Mouse (Mus musculus): ENCODE measurements around the gene Kirrel2. TPM values are rescaled to one million over a fixed set of nuclear protein-coding genes. Genes with fewer than 3 reads are reported as not detected.

Kirrel2 gene
- not detected for polyA plus RNA-seq (2014; fragmentation: Illumina TruSeq; extraction: RNeasy Lipid Tissue Mini Kit (QIAGEN cat#74804); ENCODE audit: insufficient read depth, low read depth, low replicate concordance)

GRCm38 (mm10) chr7:30457629-30458330 lies at the start of gene Kirrel2, which contains the start of gene Nphs1:
Gene Kirrel2, minus strand, starts transcription at chr7:30457690.
Gene Nphs1, plus strand, starts transcription at chr7:30458315.

DNA sequence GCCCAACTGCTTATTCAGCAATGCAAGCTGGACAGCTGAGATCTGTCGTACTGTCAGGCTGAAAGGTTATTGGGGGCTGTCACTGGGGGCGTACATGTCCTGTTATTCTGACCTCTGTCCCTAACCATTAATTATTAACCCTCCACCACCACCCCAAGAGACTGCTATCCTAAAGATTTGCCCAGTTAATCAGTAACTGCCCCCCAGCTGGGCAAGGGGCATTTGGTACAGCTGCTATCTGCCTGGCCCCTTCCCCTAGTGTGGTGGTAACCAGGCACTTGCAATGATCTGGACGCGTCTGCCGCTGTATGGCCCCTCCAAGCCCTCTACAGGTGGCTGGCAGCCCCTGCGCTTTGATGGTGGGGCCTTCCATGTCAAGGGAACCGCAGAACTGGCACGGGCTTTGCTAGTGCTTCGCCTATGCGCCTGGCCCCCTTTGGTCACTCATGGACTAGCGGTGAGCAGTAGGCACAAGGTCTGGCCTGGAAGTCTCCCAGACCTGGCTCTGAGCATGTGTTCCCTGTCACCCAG lies 36.0 kb upstream of the Kirrel2 start, which contains the start of gene Prodh2:
Prodh2 (plus strand) TSS at position 222 of the 531 bp plus-strand sequence.

GRCm38 (mm10) chr7:30444971-30445751 lies 12.3 kb downstream of the Kirrel2 start, which contains the start of gene Aplp1:
Gene Aplp1, minus strand, starts transcription at chr7:30445535.

GRCm38 (mm10) chr7:30421175-30421889 lies 36.2 kb downstream of the Kirrel2 start, which contains the start of gene Nfkbid:
Gene Nfkbid, plus strand, starts transcription at chr7:30421732.

DNA sequence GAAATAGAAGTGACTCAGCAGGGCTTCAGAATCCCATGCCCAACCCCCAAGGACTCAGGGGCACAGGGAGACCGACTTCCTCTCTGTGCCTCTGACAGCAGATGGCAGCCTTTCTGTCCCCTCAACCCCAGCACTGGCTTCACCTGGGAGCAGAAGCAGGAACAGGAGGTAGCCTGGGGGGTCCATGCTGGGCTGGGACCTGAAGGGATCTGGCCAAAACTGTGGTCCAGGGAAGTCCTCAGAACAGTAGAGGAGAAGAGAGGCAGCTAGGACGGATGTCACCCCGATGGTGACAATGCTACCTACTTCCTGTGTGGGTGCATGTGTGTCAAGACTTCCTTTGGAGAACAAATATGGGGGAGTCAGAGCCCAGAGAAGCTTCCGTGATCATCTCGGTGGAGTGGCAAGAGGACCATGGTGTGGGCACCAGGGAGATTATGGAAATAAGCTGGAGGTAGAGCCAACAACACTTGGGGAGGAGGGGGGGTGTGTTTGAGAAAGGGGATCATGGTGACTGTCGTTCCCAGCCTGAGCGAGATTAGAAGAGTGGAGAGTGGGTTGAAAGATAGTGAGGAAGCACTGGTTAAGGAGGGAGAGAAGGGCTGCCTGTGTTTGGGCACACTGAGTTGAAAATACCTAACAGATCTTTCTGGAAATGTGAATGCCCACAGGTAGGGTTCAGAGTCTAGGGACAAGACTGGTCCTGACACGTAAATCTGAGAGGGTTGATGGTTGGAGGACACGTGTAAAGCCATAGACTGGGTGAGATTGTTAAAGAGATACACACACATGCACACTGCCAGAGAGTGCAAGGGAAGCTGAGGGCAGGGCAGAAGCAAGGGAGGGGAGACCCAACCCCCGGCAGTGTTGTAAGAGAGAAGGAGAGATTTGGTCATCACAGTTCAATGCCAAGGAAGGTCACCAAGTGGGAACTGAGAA lies 37.7 kb downstream of the Kirrel2 start, which contains the start of gene Hcst:
Hcst (minus strand) TSS at position 294 of the 939 bp plus-strand sequence.

DNA sequence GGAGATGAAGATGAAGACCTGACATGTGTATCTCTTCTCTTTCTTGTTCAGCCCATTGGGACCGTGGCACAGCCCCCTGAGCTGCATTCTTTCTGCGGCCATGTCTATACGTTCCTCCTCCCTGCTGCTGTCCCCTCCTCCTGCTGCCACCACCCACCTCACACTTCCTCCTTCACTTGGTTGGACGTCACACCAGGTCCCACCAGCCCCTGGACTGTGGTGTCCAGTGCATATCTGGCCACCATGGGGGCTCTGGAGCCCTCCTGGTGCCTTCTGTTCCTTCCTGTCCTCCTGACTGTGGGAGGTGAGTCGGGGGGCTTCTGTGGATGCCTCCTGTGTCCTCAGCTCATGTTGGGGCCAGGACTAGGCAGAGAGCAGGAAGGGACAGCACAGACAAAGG lies 43.9 kb downstream of the Kirrel2 start, which contains the start of gene Tyrobp:
Tyrobp (plus strand) TSS at position 165 of the 400 bp plus-strand sequence.

Other genes with a start within 250 kb of the Kirrel2 start
- 84.4 TPM for gene Polr2i, start 225.7 kb downstream of the Kirrel2 start, polyA plus RNA-seq (2014; fragmentation: Illumina TruSeq; extraction: RNeasy Lipid Tissue Mini Kit (QIAGEN cat#74804); ENCODE audit: insufficient read depth, low read depth, low replicate concordance)
- gene Tbcb, start 225.4 kb downstream of the Kirrel2 start, polyA plus RNA-seq (2014; fragmentation: Illumina TruSeq; extraction: RNeasy Lipid Tissue Mini Kit (QIAGEN cat#74804); ENCODE audit: insufficient read depth, low read depth, low replicate concordance), result 83.5 TPM
- gene Ovol3, start 222.0 kb downstream of the Kirrel2 start, polyA plus RNA-seq (2014; fragmentation: Illumina TruSeq; extraction: RNeasy Lipid Tissue Mini Kit (QIAGEN cat#74804); ENCODE audit: insufficient read depth, low read depth, low replicate concordance), result not detected
- not detected for gene Thap8, start 177.6 kb downstream of the Kirrel2 start, polyA plus RNA-seq (2014; fragmentation: Illumina TruSeq; extraction: RNeasy Lipid Tissue Mini Kit (QIAGEN cat#74804); ENCODE audit: insufficient read depth, low read depth, low replicate concordance)
- 3.4 TPM for gene Wdr62, start 177.3 kb downstream of the Kirrel2 start, polyA plus RNA-seq (2014; fragmentation: Illumina TruSeq; extraction: RNeasy Lipid Tissue Mini Kit (QIAGEN cat#74804); ENCODE audit: insufficient read depth, low read depth, low replicate concordance)
- gene Clip3, start 166.0 kb downstream of the Kirrel2 start, polyA plus RNA-seq (2014; fragmentation: Illumina TruSeq; extraction: RNeasy Lipid Tissue Mini Kit (QIAGEN cat#74804); ENCODE audit: insufficient read depth, low read depth, low replicate concordance), result 3.7 TPM
- 44.8 TPM for gene Alkbh6, start 149.0 kb downstream of the Kirrel2 start, polyA plus RNA-seq (2014; fragmentation: Illumina TruSeq; extraction: RNeasy Lipid Tissue Mini Kit (QIAGEN cat#74804); ENCODE audit: insufficient read depth, low read depth, low replicate concordance)
- 3.2 TPM for gene Syne4, start 142.9 kb downstream of the Kirrel2 start, polyA plus RNA-seq (2014; fragmentation: Illumina TruSeq; extraction: RNeasy Lipid Tissue Mini Kit (QIAGEN cat#74804); ENCODE audit: insufficient read depth, low read depth, low replicate concordance)
- 0.27 TPM for gene E130208F15Rik, start 135.9 kb downstream of the Kirrel2 start, polyA plus RNA-seq (2014; fragmentation: Illumina TruSeq; extraction: RNeasy Lipid Tissue Mini Kit (QIAGEN cat#74804); ENCODE audit: insufficient read depth, low read depth, low replicate concordance)
- gene Sdhaf1, start 133.8 kb downstream of the Kirrel2 start, polyA plus RNA-seq (2014; fragmentation: Illumina TruSeq; extraction: RNeasy Lipid Tissue Mini Kit (QIAGEN cat#74804); ENCODE audit: insufficient read depth, low read depth, low replicate concordance), result 9.9 TPM
- 2.7 TPM for gene Lrfn3, start 94.9 kb downstream of the Kirrel2 start, polyA plus RNA-seq (2014; fragmentation: Illumina TruSeq; extraction: RNeasy Lipid Tissue Mini Kit (QIAGEN cat#74804); ENCODE audit: insufficient read depth, low read depth, low replicate concordance)
- gene Tyrobp, start 43.9 kb downstream of the Kirrel2 start, polyA plus RNA-seq (2014; fragmentation: Illumina TruSeq; extraction: RNeasy Lipid Tissue Mini Kit (QIAGEN cat#74804); ENCODE audit: insufficient read depth, low read depth, low replicate concordance), result 345 TPM
- gene Hcst, start 37.8 kb downstream of the Kirrel2 start, polyA plus RNA-seq (2014; fragmentation: Illumina TruSeq; extraction: RNeasy Lipid Tissue Mini Kit (QIAGEN cat#74804); ENCODE audit: insufficient read depth, low read depth, low replicate concordance), result 19.1 TPM
- 3.7 TPM for gene Nfkbid, start 36.0 kb downstream of the Kirrel2 start, polyA plus RNA-seq (2014; fragmentation: Illumina TruSeq; extraction: RNeasy Lipid Tissue Mini Kit (QIAGEN cat#74804); ENCODE audit: insufficient read depth, low read depth, low replicate concordance)
- 5.0 TPM for gene Aplp1, start 12.2 kb downstream of the Kirrel2 start, polyA plus RNA-seq (2014; fragmentation: Illumina TruSeq; extraction: RNeasy Lipid Tissue Mini Kit (QIAGEN cat#74804); ENCODE audit: insufficient read depth, low read depth, low replicate concordance)
- gene Nphs1, start 625 bp upstream of the Kirrel2 start, polyA plus RNA-seq (2014; fragmentation: Illumina TruSeq; extraction: RNeasy Lipid Tissue Mini Kit (QIAGEN cat#74804); ENCODE audit: insufficient read depth, low read depth, low replicate concordance), result not detected
- not detected for gene Prodh2, start 35.9 kb upstream of the Kirrel2 start, polyA plus RNA-seq (2014; fragmentation: Illumina TruSeq; extraction: RNeasy Lipid Tissue Mini Kit (QIAGEN cat#74804); ENCODE audit: insufficient read depth, low read depth, low replicate concordance)
- 1.8 TPM for gene Arhgap33, start 77.4 kb upstream of the Kirrel2 start, polyA plus RNA-seq (2014; fragmentation: Illumina TruSeq; extraction: RNeasy Lipid Tissue Mini Kit (QIAGEN cat#74804); ENCODE audit: insufficient read depth, low read depth, low replicate concordance)
- gene Hspb6, start 94.5 kb upstream of the Kirrel2 start, polyA plus RNA-seq (2014; fragmentation: Illumina TruSeq; extraction: RNeasy Lipid Tissue Mini Kit (QIAGEN cat#74804); ENCODE audit: insufficient read depth, low read depth, low replicate concordance), result 15.7 TPM
- gene Proser3, start 94.6 kb upstream of the Kirrel2 start, polyA plus RNA-seq (2014; fragmentation: Illumina TruSeq; extraction: RNeasy Lipid Tissue Mini Kit (QIAGEN cat#74804); ENCODE audit: insufficient read depth, low read depth, low replicate concordance), result 3.8 TPM
- 24.8 TPM for gene Lin37, start 102.1 kb upstream of the Kirrel2 start, polyA plus RNA-seq (2014; fragmentation: Illumina TruSeq; extraction: RNeasy Lipid Tissue Mini Kit (QIAGEN cat#74804); ENCODE audit: insufficient read depth, low read depth, low replicate concordance)
- gene U2af1l4, start 105.6 kb upstream of the Kirrel2 start, polyA plus RNA-seq (2014; fragmentation: Illumina TruSeq; extraction: RNeasy Lipid Tissue Mini Kit (QIAGEN cat#74804); ENCODE audit: insufficient read depth, low read depth, low replicate concordance), result 48.6 TPM
- gene Gm49396, start 105.7 kb upstream of the Kirrel2 start, polyA plus RNA-seq (2014; fragmentation: Illumina TruSeq; extraction: RNeasy Lipid Tissue Mini Kit (QIAGEN cat#74804); ENCODE audit: insufficient read depth, low read depth, low replicate concordance), result 3.4 TPM
- gene Psenen, start 105.9 kb upstream of the Kirrel2 start, polyA plus RNA-seq (2014; fragmentation: Illumina TruSeq; extraction: RNeasy Lipid Tissue Mini Kit (QIAGEN cat#74804); ENCODE audit: insufficient read depth, low read depth, low replicate concordance), result 190 TPM
- 8.4 TPM for gene Igflr1, start 107.7 kb upstream of the Kirrel2 start, polyA plus RNA-seq (2014; fragmentation: Illumina TruSeq; extraction: RNeasy Lipid Tissue Mini Kit (QIAGEN cat#74804); ENCODE audit: insufficient read depth, low read depth, low replicate concordance)
- 8.2 TPM for gene Kmt2b, start 131.0 kb upstream of the Kirrel2 start, polyA plus RNA-seq (2014; fragmentation: Illumina TruSeq; extraction: RNeasy Lipid Tissue Mini Kit (QIAGEN cat#74804); ENCODE audit: insufficient read depth, low read depth, low replicate concordance)
- gene Zbtb32, start 141.2 kb upstream of the Kirrel2 start, polyA plus RNA-seq (2014; fragmentation: Illumina TruSeq; extraction: RNeasy Lipid Tissue Mini Kit (QIAGEN cat#74804); ENCODE audit: insufficient read depth, low read depth, low replicate concordance), result 2.5 TPM
- gene Upk1a, start 155.2 kb upstream of the Kirrel2 start, polyA plus RNA-seq (2014; fragmentation: Illumina TruSeq; extraction: RNeasy Lipid Tissue Mini Kit (QIAGEN cat#74804); ENCODE audit: insufficient read depth, low read depth, low replicate concordance), result 2.1 TPM
- gene Cox6b1, start 168.5 kb upstream of the Kirrel2 start, polyA plus RNA-seq (2014; fragmentation: Illumina TruSeq; extraction: RNeasy Lipid Tissue Mini Kit (QIAGEN cat#74804); ENCODE audit: insufficient read depth, low read depth, low replicate concordance), result 694 TPM
- not detected for gene Etv2, start 178.2 kb upstream of the Kirrel2 start, polyA plus RNA-seq (2014; fragmentation: Illumina TruSeq; extraction: RNeasy Lipid Tissue Mini Kit (QIAGEN cat#74804); ENCODE audit: insufficient read depth, low read depth, low replicate concordance)
- 62.6 TPM for gene Rbm42, start 192.6 kb upstream of the Kirrel2 start, polyA plus RNA-seq (2014; fragmentation: Illumina TruSeq; extraction: RNeasy Lipid Tissue Mini Kit (QIAGEN cat#74804); ENCODE audit: insufficient read depth, low read depth, low replicate concordance)
- 7.4 TPM for gene Haus5, start 207.3 kb upstream of the Kirrel2 start, polyA plus RNA-seq (2014; fragmentation: Illumina TruSeq; extraction: RNeasy Lipid Tissue Mini Kit (QIAGEN cat#74804); ENCODE audit: insufficient read depth, low read depth, low replicate concordance)
- gene Pmis2, start 213.9 kb upstream of the Kirrel2 start, polyA plus RNA-seq (2014; fragmentation: Illumina TruSeq; extraction: RNeasy Lipid Tissue Mini Kit (QIAGEN cat#74804); ENCODE audit: insufficient read depth, low read depth, low replicate concordance), result not detected
- gene 2200002J24Rik, start 241.2 kb upstream of the Kirrel2 start, polyA plus RNA-seq (2014; fragmentation: Illumina TruSeq; extraction: RNeasy Lipid Tissue Mini Kit (QIAGEN cat#74804); ENCODE audit: insufficient read depth, low read depth, low replicate concordance), result not detected

Measured in lung, adult 10 weeks (tissue).